Mouse (Mus musculus) olfactory bulb, adult 2 months (tissue): Measurements from ENCODE around the gene Dohh.

Experiments used
- CTCF ChIP-seq: fragments of 200-500 bp; IDR thresholded peaks from 2 replicates; pipeline ENCODE4 v1.5.1; 2012; ENCODE audit warnings: low read depth, mild to moderate bottlenecking, low read length, moderate library complexity; ENCODE audit not compliant: insufficient read depth
- POLR2A ChIP-seq: fragments of 200-500 bp; IDR thresholded peaks from 2 replicates; pipeline ENCODE4 v1.6.1; 2012; ENCODE audit warnings: mild to moderate bottlenecking, low read depth, low read length, moderate library complexity; ENCODE audit not compliant: insufficient read depth

DNA sequence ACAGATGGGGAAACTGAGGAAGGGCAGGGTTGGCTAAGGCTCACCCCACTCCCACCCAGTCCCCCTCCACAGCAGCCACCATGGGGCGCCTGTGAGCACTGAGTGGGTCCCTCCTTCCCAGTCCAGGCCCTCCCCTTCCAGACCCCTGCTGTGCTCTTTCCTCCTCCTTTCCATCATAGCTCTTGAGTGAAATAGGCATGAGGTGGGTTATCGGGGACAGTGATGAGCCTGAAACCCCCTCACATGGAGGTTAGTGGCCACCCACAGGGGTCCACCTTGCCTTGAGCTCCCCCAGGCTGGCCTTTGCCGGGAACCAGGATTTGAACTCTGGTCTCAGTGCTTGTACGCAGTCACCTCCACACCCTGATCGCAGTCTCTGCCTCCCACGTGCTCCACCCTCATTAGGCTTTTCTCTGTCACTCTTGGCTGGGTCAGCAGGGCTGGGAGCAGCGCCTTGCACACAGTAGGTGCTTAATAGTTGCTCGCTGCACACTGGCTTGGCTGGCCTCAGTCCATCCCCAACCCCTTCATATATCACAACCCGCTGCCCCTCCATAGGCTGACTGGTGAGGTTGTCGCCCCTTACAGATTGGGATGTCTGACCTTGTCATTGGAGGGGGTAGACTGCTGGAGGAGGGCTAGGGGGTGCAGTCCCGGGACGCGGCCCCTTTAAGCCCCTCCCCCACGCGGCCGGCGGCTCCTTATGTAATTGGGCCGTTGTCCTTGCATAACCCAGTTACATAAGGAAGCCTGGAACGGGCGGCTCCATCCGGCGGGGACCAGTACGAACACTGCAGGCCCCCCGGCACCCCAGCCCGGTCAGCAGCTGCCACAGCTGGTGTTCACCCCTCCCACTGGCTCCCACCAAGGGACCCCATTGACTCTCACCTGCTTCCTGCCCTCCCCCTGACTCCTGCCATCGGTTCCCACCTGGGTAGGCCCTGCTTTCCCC, 29.4 kb downstream of the Dohh start:
- no peak for TF ChIP-seq CTCF
- TF ChIP-seq POLR2A = no peak
